19 mouse cellular contexts compared by ENCODE assay signal in genomic region chr5:99526797-99527201, GRCm38 (mm10).
A peak's percentile ranks its signal among the peaks of the same experiment; 100 is the strongest.
DNase-seq lines count a peak whose midpoint lies in the region; ATAC-seq and TF ChIP-seq lines count a peak whose summit lies in the region.
"Had no signal": no experiment of that assay in that cellular context is flagged by ENCODE, and none has a peak within 500 bp of the region (broad histone marks: within the 10 kb centered on the region; RNA-seq: fewer than 3 reads in every experiment).

No protein-coding gene starts in this region.

- peak overlapping the region; percentile 35 for H3K27ac ChIP-seq in liver, adult 2 months (replicated peaks; ENCODE audit: insufficient read depth, low read depth, low read length)
- H3K27ac ChIP-seq in liver, embryonic 11.5 days (ENCODE audit: low read depth, low read length) = no peak overlapping the region
- H3K27ac ChIP-seq in intestine, embryonic 15.5 days = no peak overlapping the region
- H3K27ac ChIP-seq: forebrain, embryonic 12.5 days; hindbrain, embryonic 15.5 days; midbrain, embryonic 15.5 days; stomach, embryonic 15.5 days had no signal

- ATAC-seq in liver, embryonic 11.5 days (replicated peaks; ENCODE audit: low FRiP score) = no peak
- ATAC-seq in intestine, embryonic 15.5 days = peak; percentile 83
- ATAC-seq in erythroblast, adult 5-6 weeks (replicated peaks; ENCODE audit: low FRiP score, poor library complexity, severe bottlenecking) = no peak
- ATAC-seq: midbrain, embryonic 15.5 days had no signal

- 26% methylated on average over 7 of the region's 7 CpGs for WGBS in liver, adult 2 months
- WGBS in liver, embryonic 11.5 days = 62% methylated on average over 7 of the region's 7 CpGs
- 63% methylated on average over 7 of the region's 7 CpGs for WGBS in intestine, embryonic 15.5 days

- no peak overlapping the region for H3K4me2 ChIP-seq in liver, embryonic 11.5 days
- no peak overlapping the region for H3K4me2 ChIP-seq in intestine, embryonic 15.5 days (replicated peaks)
- H3K4me2 ChIP-seq: forebrain, embryonic 12.5 days; heart, embryonic 12.5 days; hindbrain, embryonic 15.5 days; liver, embryonic 13.5 days; midbrain, embryonic 15.5 days; stomach, embryonic 15.5 days had no signal

- H3K27me3 ChIP-seq in liver, adult 2 months (ENCODE audit: control insufficient read depth, insufficient read depth, low read length) = no peaks in the 10 kb centered on the region
- no peaks in the 10 kb centered on the region for H3K27me3 ChIP-seq in liver, embryonic 11.5 days (replicated peaks; ENCODE audit: control insufficient read depth, insufficient read depth, low read length)
- no peaks in the 10 kb centered on the region for H3K27me3 ChIP-seq in intestine, embryonic 15.5 days (replicated peaks)
- H3K27me3 ChIP-seq: heart, embryonic 12.5 days; hindbrain, embryonic 15.5 days; liver, embryonic 13.5 days; midbrain, embryonic 15.5 days; stomach, embryonic 15.5 days had no signal

- TF ChIP-seq POLR2A in liver, adult 2 months (IDR thresholded peaks at IDR 0.05; ENCODE audit: extremely low read depth, insufficient read depth, low read length) = no peak

- peaks cover 7% of the 10 kb centered on the region for H3K4me1 ChIP-seq in liver, adult 2 months (ENCODE audit: control insufficient read depth, insufficient read depth, low read length)
- H3K4me1 ChIP-seq in liver, embryonic 11.5 days (replicated peaks; ENCODE audit: control insufficient read depth, insufficient read depth, low read length) = peaks cover 12% of the 10 kb centered on the region
- peaks cover 11% of the 10 kb centered on the region for H3K4me1 ChIP-seq in intestine, embryonic 15.5 days (replicated peaks)
- H3K4me1 ChIP-seq: stomach, embryonic 15.5 days had no signal

- no peak overlapping the region for H3K4me3 ChIP-seq in liver, adult 2 months (ENCODE audit: insufficient read depth, low read depth, low read length)
- no peak overlapping the region for H3K4me3 ChIP-seq in liver, embryonic 11.5 days (ENCODE audit: low read depth, low read length)
- no peak overlapping the region for H3K4me3 ChIP-seq in intestine, embryonic 15.5 days (replicated peaks)
- H3K4me3 ChIP-seq: forebrain, embryonic 12.5 days; heart, embryonic 12.5 days; hindbrain, embryonic 15.5 days; liver, embryonic 13.5 days; midbrain, embryonic 15.5 days; stomach, embryonic 15.5 days had no signal

- DNase-seq in liver, adult 2 months (ENCODE audit: extremely low read depth, low read depth, low spot score) = peak; percentile 97
- DNase-seq in liver, embryonic 11.5 days (ENCODE audit: low spot score) = no peak
- peak; percentile 55 for DNase-seq in kidney, adult 9 months
- DNase-seq in lung, postnatal 36 days = peak; percentile 25
- DNase-seq in testis, postnatal 14 days (ENCODE audit: low spot score) = no peak
- DNase-seq: adrenal gland, adult 2 months; cerebellum, postnatal 14 days; heart, postnatal 36 days; layer of hippocampus, postnatal 36 days; liver, embryonic 13.5 days; right cerebral cortex, adult 18-20 months; thymus, postnatal 25 days had no signal

- H3K9me3 ChIP-seq in liver, embryonic 11.5 days (ENCODE audit: control insufficient read depth, low read length) = no peaks in the 10 kb centered on the region
- H3K9me3 ChIP-seq in intestine, embryonic 15.5 days = no peaks in the 10 kb centered on the region
- H3K9me3 ChIP-seq: forebrain, embryonic 12.5 days; heart, embryonic 12.5 days; hindbrain, embryonic 15.5 days; liver, embryonic 13.5 days; midbrain, embryonic 15.5 days; stomach, embryonic 15.5 days had no signal

- H3K9ac ChIP-seq in liver, adult 2 months (ENCODE audit: low read depth, low read length) = no peak overlapping the region
- no peak overlapping the region for H3K9ac ChIP-seq in liver, embryonic 11.5 days (ENCODE audit: low read depth, low read length)
- no peak overlapping the region for H3K9ac ChIP-seq in intestine, embryonic 15.5 days
- H3K9ac ChIP-seq: forebrain, embryonic 12.5 days; heart, embryonic 12.5 days; hindbrain, embryonic 15.5 days; liver, embryonic 13.5 days; midbrain, embryonic 15.5 days; stomach, embryonic 15.5 days had no signal

- H3K79me2 ChIP-seq in liver, adult 2 months (ENCODE audit: control insufficient read depth, insufficient read depth, low read length) = no peaks in the 10 kb centered on the region

- H3K36me3 ChIP-seq in liver, adult 2 months (ENCODE audit: control insufficient read depth, insufficient read depth, low read length) = no peaks in the 10 kb centered on the region
- H3K36me3 ChIP-seq in liver, embryonic 11.5 days (ENCODE audit: control insufficient read depth, insufficient read depth, low read length) = no peaks in the 10 kb centered on the region
- no peaks in the 10 kb centered on the region for H3K36me3 ChIP-seq in intestine, embryonic 15.5 days
- H3K36me3 ChIP-seq: forebrain, embryonic 12.5 days; heart, embryonic 12.5 days; hindbrain, embryonic 15.5 days; liver, embryonic 13.5 days; midbrain, embryonic 15.5 days; stomach, embryonic 15.5 days had no signal

- TF ChIP-seq CTCF in liver, adult 2 months (IDR thresholded peaks at IDR 0.05; ENCODE audit: low read depth, low read length) = no peak

Comparison
In these comparisons a context has a peak if more than half of its experiments do, and no peak if none do; other contexts are left out.
1. DNase-seq: peak in liver, adult 2 months (single experiment), kidney, adult 9 months (single experiment) and lung, postnatal 36 days (single experiment); none in liver, embryonic 11.5 days (single experiment) and testis, postnatal 14 days (single experiment).